ENCODE assay signal across 8 mouse cellular contexts in the genomic region with DNA sequence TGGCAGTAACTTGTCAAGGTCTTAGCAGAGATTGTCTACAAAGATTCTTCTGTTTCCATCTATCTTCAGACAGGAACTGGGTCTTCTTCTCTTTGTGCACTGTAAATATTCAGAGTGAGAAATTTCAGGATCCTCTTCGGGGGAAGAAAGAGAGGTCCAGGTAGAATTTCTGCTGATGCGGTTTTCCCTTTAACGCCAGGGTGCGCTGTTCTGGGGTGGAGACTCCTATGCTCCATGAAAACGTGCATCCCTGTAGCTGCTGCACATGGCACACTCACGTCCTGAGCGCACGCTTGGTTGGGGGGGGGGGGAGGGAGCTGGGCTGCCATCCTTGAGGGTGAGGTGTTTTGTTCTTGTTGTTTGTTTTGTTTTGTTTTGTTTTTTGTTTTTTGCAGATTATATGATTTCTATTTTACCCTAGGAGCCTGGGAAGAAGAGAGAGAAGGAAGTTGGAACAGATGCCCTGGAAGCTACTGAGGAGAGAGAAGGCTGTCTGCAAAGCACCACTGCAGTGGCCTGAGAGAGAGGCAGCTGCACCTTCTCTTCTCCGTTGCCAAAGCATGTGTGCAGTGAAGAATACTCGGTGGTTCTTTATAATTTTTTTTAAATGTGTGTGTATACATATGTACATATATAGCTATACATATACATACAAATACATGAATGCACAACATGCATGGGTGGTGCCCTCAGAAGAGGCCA. TPM values are rescaled to one million over a fixed set of nuclear protein-coding genes. Genes with fewer than 3 reads are reported as not detected.
DNase-seq lines count a peak whose midpoint lies in the region; ATAC-seq and TF ChIP-seq lines count a peak whose summit lies in the region.

No protein-coding gene starts in this region.

- peak; percentile 15 for DNase-seq in kidney, adult 2 months
- DNase-seq in kidney, adult 11 months: no peak
- DNase-seq in CH12.LX (ENCODE audit: extremely low read depth): peak; percentile 29
- peak; percentile 33 for DNase-seq in adrenal gland, postnatal 25 days
- DNase-seq in embryonic facial prominence, embryonic 11.5 days (ENCODE audit: low spot score): peak; percentile 74
- DNase-seq in B cell, adult 2 months: no peak
- no peak for DNase-seq in layer of hippocampus, adult 9-10 months (ENCODE audit: low spot score)

- dilution Hi-C loops in CH12.LX (cut with MboI; ENCODE audit: extremely low pct_ligation_motif_present, extremely low pct_unique_long_range_greater_than_20kb, low sequenced_read_pairs): no loop called here

- H3K9ac ChIP-seq in CH12.LX (ENCODE audit: insufficient read depth, low read depth): no peak overlapping the region
- H3K9ac ChIP-seq in embryonic facial prominence, embryonic 11.5 days (replicated peaks; ENCODE audit: low read length): no peak overlapping the region
- no peak overlapping the region for H3K9ac ChIP-seq in lung, embryonic 15.5 days

- no peaks in the 10 kb centered on the region for H3K27me3 ChIP-seq in kidney, adult 2 months (replicated peaks; ENCODE audit: control insufficient read depth, insufficient read depth, low read length)
- H3K27me3 ChIP-seq in CH12.LX (replicated peaks): no peaks in the 10 kb centered on the region
- no peaks in the 10 kb centered on the region for H3K27me3 ChIP-seq in embryonic facial prominence, embryonic 11.5 days (ENCODE audit: control insufficient read depth, insufficient read depth, low read length)
- no peaks in the 10 kb centered on the region for H3K27me3 ChIP-seq in lung, embryonic 15.5 days

- no peak for TF ChIP-seq EP300 in CH12.LX (IDR thresholded peaks at IDR 0.05; ENCODE audit: low read length)

- no peaks in the 10 kb centered on the region for H3K36me3 ChIP-seq in kidney, adult 2 months (ENCODE audit: control insufficient read depth, insufficient read depth, low read length)
- H3K36me3 ChIP-seq in CH12.LX (replicated peaks in 1 of 2; ENCODE audit: control insufficient read depth in 1 of 2, insufficient read depth in 1 of 2, low read length in 1 of 2): no peaks in the 10 kb centered on the region
- H3K36me3 ChIP-seq in embryonic facial prominence, embryonic 11.5 days (replicated peaks; ENCODE audit: control insufficient read depth, insufficient read depth, low read depth, low read length): no peaks in the 10 kb centered on the region
- no peaks in the 10 kb centered on the region for H3K36me3 ChIP-seq in lung, embryonic 15.5 days

- H3K4me1 ChIP-seq in kidney, adult 2 months (ENCODE audit: control insufficient read depth, insufficient read depth, low read length): no peaks in the 10 kb centered on the region
- H3K4me1 ChIP-seq in CH12.LX (ENCODE audit: control insufficient read depth in 1 of 2, insufficient read depth in 2 of 2): peaks cover 2 to 35% of the 10 kb centered on the region in 2 experiments; a peak in 3 of 4 replicates
- no peaks in the 10 kb centered on the region for H3K4me1 ChIP-seq in embryonic facial prominence, embryonic 11.5 days (ENCODE audit: control insufficient read depth, insufficient read depth, low read length)
- peaks cover 5% of the 10 kb centered on the region; the same call in 1 of the 2 replicates for H3K4me1 ChIP-seq in lung, embryonic 15.5 days

- H3K4me2 ChIP-seq in CH12.LX (ENCODE audit: insufficient read depth, low read depth, poor library complexity, severe bottlenecking): no peak overlapping the region
- H3K4me2 ChIP-seq in embryonic facial prominence, embryonic 11.5 days (ENCODE audit: low read depth, low read length): no peak overlapping the region
- H3K4me2 ChIP-seq in lung, embryonic 15.5 days: no peak overlapping the region

- TF ChIP-seq CTCF in kidney, adult 2 months (conservative IDR thresholded peaks at IDR 0.05; ENCODE audit: insufficient read depth, insufficient read length, low read depth, low read length): peak; percentile 70
- TF ChIP-seq CTCF in CH12.LX (conservative IDR thresholded peaks at IDR 0.05 in 1 of 2, IDR thresholded peaks at IDR 0.05 in 1 of 2; ENCODE audit: low read depth in 2 of 2, low read length in 2 of 2): peak in 1 of 2 experiments; percentile 61; a peak in 3 of 4 replicates

- H3K79me2 ChIP-seq in CH12.LX (replicated peaks; ENCODE audit: control insufficient read depth, extremely low read depth, insufficient read depth, poor library complexity, severe bottlenecking): no peaks in the 10 kb centered on the region

- H3K4me3 ChIP-seq in kidney, adult 2 months (ENCODE audit: insufficient read depth, low read depth, low read length): no peak overlapping the region
- no peak overlapping the region for H3K4me3 ChIP-seq in CH12.LX (replicated peaks in 1 of 3; ENCODE audit: low read depth in 2 of 3, low read length in 2 of 3, poor library complexity in 1 of 3)
- H3K4me3 ChIP-seq in embryonic facial prominence, embryonic 11.5 days (ENCODE audit: low read depth, low read length): no peak overlapping the region
- no peak overlapping the region for H3K4me3 ChIP-seq in lung, embryonic 15.5 days

- H3K27ac ChIP-seq in kidney, adult 2 months (ENCODE audit: insufficient read depth, low read depth, low read length): no peak overlapping the region
- H3K27ac ChIP-seq in CH12.LX (ENCODE audit: insufficient read depth, low read depth): no peak overlapping the region
- no peak overlapping the region for H3K27ac ChIP-seq in embryonic facial prominence, embryonic 11.5 days (replicated peaks; ENCODE audit: low read depth, low read length)
- peak overlapping the region; percentile 55 for H3K27ac ChIP-seq in lung, embryonic 15.5 days

- no peaks in the 10 kb centered on the region for H3K9me3 ChIP-seq in CH12.LX (replicated peaks; ENCODE audit: low read length)
- H3K9me3 ChIP-seq in embryonic facial prominence, embryonic 11.5 days (replicated peaks; ENCODE audit: control insufficient read depth, low read length): no peaks in the 10 kb centered on the region
- H3K9me3 ChIP-seq in lung, embryonic 15.5 days: no peaks in the 10 kb centered on the region

- in situ Hi-C loops in CH12.LX (cut with MboI; ENCODE audit: low pct_ligation_motif_present, low pct_unique_long_range_greater_than_20kb, low sequenced_read_pairs): no loop called here

- no peak; the same call in 1 of the 2 replicates for TF ChIP-seq RAD21 in CH12.LX (IDR thresholded peaks at IDR 0.05; ENCODE audit: low read depth, low read length)

- no peak for TF ChIP-seq POLR2A in kidney, adult 2 months (IDR thresholded peaks at IDR 0.05; ENCODE audit: low read depth, low read length)
- no peak for TF ChIP-seq POLR2A in CH12.LX (IDR thresholded peaks at IDR 0.05; ENCODE audit: low read depth, low read length)

- WGBS in kidney, adult 2 months: 20% methylated on average over 10 of the region's 10 CpGs
- 18% methylated on average over 10 of the region's 10 CpGs for WGBS in embryonic facial prominence, embryonic 11.5 days
- 15% methylated on average over 10 of the region's 10 CpGs for WGBS in lung, embryonic 15.5 days

- no peak for ATAC-seq in embryonic facial prominence, embryonic 11.5 days (replicated peaks; ENCODE audit: insufficient number of reproducible peaks, low FRiP score, low TSS enrichment, low read depth)
- ATAC-seq in lung, embryonic 15.5 days (ENCODE audit: borderline replicate concordance, extremely low read depth, low FRiP score, low TSS enrichment): no peak

TF ChIP-seq in CH12.LX, 34 proteins besides CTCF, POLR2A, EP300 and RAD21:
- no peak for TF ChIP-seq CHD2 (IDR thresholded peaks at IDR 0.05; ENCODE audit: low read length)
- peak; percentile 68; the same call in 1 of the 2 replicates for TF ChIP-seq MAFK (IDR thresholded peaks at IDR 0.05; ENCODE audit: insufficient replicate concordance, low read length)
- peak; percentile 63; the same call in 1 of the 2 replicates for TF ChIP-seq BHLHE40 (IDR thresholded peaks at IDR 0.05; ENCODE audit: low read depth, low read length)
- peak; percentile 72; the same call in 1 of the 2 replicates for TF ChIP-seq MYC (IDR thresholded peaks at IDR 0.05; ENCODE audit: low read depth, low read length)
- 0 out of 2 replicates have a peak, but pooled peaks have one; percentile 22 for TF ChIP-seq MAX (IDR thresholded peaks at IDR 0.05; ENCODE audit: low read length)
- peak; percentile 31 for TF ChIP-seq SMC3 (IDR thresholded peaks at IDR 0.05; ENCODE audit: low read depth, low read length)

RNA-seq across cellular contexts. Expression of a gene that starts 30.8 kb away (rescaled TPM):
- 0.95 and 1.0 TPM in 2 replicates for polyA plus RNA-seq in kidney, adult 2 months (2012; rRNA removed)
- total RNA-seq in CH12.LX (2012; rRNA removed) (0.04 and 0.08 TPM in 2 replicates), CH12.LX (2014; rRNA removed) (0.35 and 0.67 TPM in 2 replicates)
- 0.17 and 0.20 TPM in 2 replicates for polyA plus RNA-seq in CH12.LX (2012; ENCODE audit: insufficient read length, low read depth)
- total RNA-seq in adrenal gland, postnatal 25 days (2021): 0.81 and 1.3 TPM in 2 replicates
- 1.2 and 1.7 TPM in 2 replicates for polyA plus RNA-seq in embryonic facial prominence, embryonic 11.5 days (2014; fragmentation: Nextera tagmentation; extraction: Ambion mirVana)
- polyA plus RNA-seq in lung, embryonic 15.5 days (2015; fragmentation: Nextera tagmentation; extraction: Ambion mirVana): 4.9 and 5.1 TPM in 2 replicates

Comparison
In these comparisons a context has a peak if more than half of its experiments do, and no peak if none do; other contexts are left out.
1. DNase-seq: peak in kidney, adult 2 months (single experiment), CH12.LX (single experiment), adrenal gland, postnatal 25 days (single experiment) and embryonic facial prominence, embryonic 11.5 days (single experiment); none in kidney, adult 11 months (single experiment), B cell, adult 2 months (0 of 2) and layer of hippocampus, adult 9-10 months (single experiment).